Mouse (Mus musculus): ENCODE results near the gene Olfr527.

Olfr527 gene

GRCm38 (mm10) chr7:140333717-140334116, at the start of gene Olfr527:
Gene Olfr527, plus strand, starts transcription at chr7:140334017.
- POLR2A ChIA-PET, result no interaction called here

GRCm38 (mm10) chr7:140295746-140296145, 38.1 kb upstream of the Olfr527 start:
- ChIA-PET POLR2A (no interaction called here), CTCF (no interaction called here)

More at GRCm38 (mm10) chr7:140333717-140334116, at the start of gene Olfr527:
- CTCF ChIA-PET, result no interaction called here

- ChIA-PET POLR2A (no interaction called here), CTCF (no interaction called here)
These were observed 36.9 kb upstream of the Olfr527 start for GRCm38 (mm10) chr7:140296876-140297275.

GRCm38 (mm10) chr7:140299416-140299815, 34.4 kb upstream of the Olfr527 start:
- POLR2A ChIA-PET, result no interaction called here
- CTCF ChIA-PET, result no interaction called here

- ChIA-PET POLR2A (no interaction called here), CTCF (no interaction called here)
These were observed 13.9 kb upstream of the Olfr527 start for GRCm38 (mm10) chr7:140319861-140320385.

GRCm38 (mm10) chr7:140320558-140320957, 13.3 kb upstream of the Olfr527 start, which contains the start of gene Olfr525:
Gene Olfr525, plus strand, starts transcription at chr7:140320858.
- CTCF ChIA-PET, result no interaction called here
- POLR2A ChIA-PET, result no interaction called here

- ChIA-PET POLR2A (interaction anchor here in 1 of 4 experiments (0.6 kb wide), 1 partner anchor 90 kb away, joined by 3 read pairs; no protein-coding TSS in a partner anchor), CTCF (no interaction called here)
These were observed 12.7 kb upstream of the Olfr527 start for GRCm38 (mm10) chr7:140321135-140321534.

- POLR2A ChIA-PET, result no interaction called here
- CTCF ChIA-PET, result no interaction called here
These were observed 4.0 kb upstream of the Olfr527 start for GRCm38 (mm10) chr7:140329766-140330304.

GRCm38 (mm10) chr7:140361571-140361970, 27.8 kb downstream of the Olfr527 start, which contains the start of gene Olfr60:
Gene Olfr60, minus strand, starts transcription at chr7:140361671.
- CTCF ChIA-PET, result no interaction called here
- POLR2A ChIA-PET, result no interaction called here

GRCm38 (mm10) chr7:140374300-140374699, 40.5 kb downstream of the Olfr527 start:
- ChIA-PET POLR2A (no interaction called here), CTCF (interaction anchor here in 1 of 4 experiments (0.6 kb wide), 1 partner anchor 511 kb away, joined by 5 read pairs; no protein-coding TSS in a partner anchor)

- CTCF ChIA-PET, result no interaction called here
- POLR2A ChIA-PET, result no interaction called here
These were observed 42.4 kb downstream of the Olfr527 start, which contains the start of gene Olfr530 for GRCm38 (mm10) chr7:140376231-140376630. Gene Olfr530, minus strand, starts transcription at chr7:140376331.

GRCm38 (mm10) chr7:140376911-140377310, 43.1 kb downstream of the Olfr527 start:
- ChIA-PET POLR2A (no interaction called here), CTCF (no interaction called here)

Data from embryonic stem cell, embryonic (primary cell).